Mouse (Mus musculus) forebrain, embryonic 13.5 days (tissue): Measurements from ENCODE around the gene Erbb3. TPM values are rescaled to one million over a fixed set of nuclear protein-coding genes. Genes with fewer than 3 reads are reported as not detected.
A peak's percentile ranks its signal among the peaks of the same experiment; 100 is the strongest.
"Not testable (repeated sequence)": the region's sequence is repeated elsewhere in the genome, so short reads cannot be mapped to it uniquely, and the experiment has no call there.

ENCODE experiments used
- ATAC-seq: fragments of 200-750 bp; cut with Nextera tagmentation; 2 replicates; pipeline ENCODE4 v1.8.0; 2017
- H3K27ac ChIP-seq: fragments of 300-500 bp; sonication (generic); 2 replicates; pipeline ENCODE4 v1.5.1; 2015; ENCODE audit warnings: inconsistent platforms, mild to moderate bottlenecking, moderate library complexity
- H3K27me3 ChIP-seq: fragments of 300-500 bp; sonication (generic); 2 replicates; pipeline ENCODE4 v1.6.1; 2015; ENCODE audit warnings: mild to moderate bottlenecking, inconsistent platforms
- H3K36me3 ChIP-seq: fragments of 300-500 bp; sonication (generic); 2 replicates; pipeline ENCODE4 v1.6.1; 2015; ENCODE audit warnings: mild to moderate bottlenecking, inconsistent platforms; ENCODE audit not compliant: poor library complexity, severe bottlenecking
- H3K4me1 ChIP-seq: fragments of 300-500 bp; sonication (generic); 2 replicates; pipeline ENCODE4 v1.6.1; 2015; ENCODE audit warnings: inconsistent platforms
- H3K4me2 ChIP-seq: fragments of 300-500 bp; sonication (generic); 2 replicates; pipeline ENCODE4 v1.6.1; 2015; ENCODE audit warnings: inconsistent platforms, mild to moderate bottlenecking, moderate library complexity
- H3K4me3 ChIP-seq: fragments of 300-500 bp; sonication (generic); 2 replicates; pipeline ENCODE4 v1.5.1; 2015; ENCODE audit warnings: mild to moderate bottlenecking, inconsistent platforms
- H3K9ac ChIP-seq: fragments of 300-500 bp; sonication (generic); 2 replicates; pipeline ENCODE4 v1.6.1; 2015; ENCODE audit warnings: mild to moderate bottlenecking, inconsistent platforms
- H3K9me3 ChIP-seq: fragments of 300-500 bp; sonication (generic); replicated peaks from 2 replicates; pipeline ENCODE4 v1.6.1; 2016; ENCODE audit warnings: inconsistent platforms
- WGBS: fragments of 180-500 bp; shearing (Covaris S2); methylation state at CpG from one replicate; pipeline ENCODE4 v1.1.7; 2015; 5-methylcytosine and 5-hydroxymethylcytosine counted together
- polyA plus RNA-seq: library from polyadenylated mRNA; unstranded; fragments of >200 nt; fragmentation: Nextera tagmentation; extraction: Ambion mirVana; gene quantifications from 2 replicates; pipeline ENCODE4 v1.2.1, GENCODE M21; 2015

Gene Erbb3
- 0.12 and 0.28 TPM in 2 replicates for polyA plus RNA-seq

GRCm38 (mm10) chr10:128589464-128590192, at the start of gene Erbb3:
Erbb3 (minus strand) TSS chr10:128589652.
- peak within 1 kb of the TSS; percentile 96 for H3K4me2 ChIP-seq
- H3K36me3 ChIP-seq, result no peaks in the 10 kb centered on the region
- H3K9me3 ChIP-seq, result no peaks in the 10 kb centered on the region
- H3K4me3 ChIP-seq, result peak within 1 kb of the TSS; percentile 67
- WGBS, result 0% methylated on average over 37 of the region's 43 CpGs
- H3K9ac ChIP-seq, result peak within 1 kb of the TSS; percentile 66
- peak; percentile 50 for ATAC-seq
- peaks cover 50% of the 10 kb centered on the region for H3K27me3 ChIP-seq
- H3K27ac ChIP-seq, result no peak within 1 kb of the TSS
- H3K4me1 ChIP-seq, result peaks cover 14% of the 10 kb centered on the region

GRCm38 (mm10) chr10:128637011-128637410, 47.6 kb upstream of the Erbb3 start:
- no peak overlapping the region for H3K9ac ChIP-seq
- H3K27ac ChIP-seq, result no peak overlapping the region
- H3K4me3 ChIP-seq, result no peak overlapping the region
- no peaks in the 10 kb centered on the region for H3K9me3 ChIP-seq
- H3K27me3 ChIP-seq, result no peaks in the 10 kb centered on the region
- H3K4me1 ChIP-seq, result no peaks in the 10 kb centered on the region
- 14% methylated on average over 11 of the region's 11 CpGs for WGBS
- H3K36me3 ChIP-seq, result peaks cover 88% of the 10 kb centered on the region
- ATAC-seq, result no peak
- no peak overlapping the region for H3K4me2 ChIP-seq

- ATAC-seq, result no peak
- 52% methylated on average over 6 of the region's 6 CpGs for WGBS
- Histone ChIP-seq H3K36me3 (peaks cover 84% of the 10 kb centered on the region), H3K4me3 (no peak overlapping the region), H3K27me3 (no peaks in the 10 kb centered on the region), H3K9me3 (no peaks in the 10 kb centered on the region), H3K27ac (no peak overlapping the region), H3K4me2 (no peak overlapping the region), H3K4me1 (no peaks in the 10 kb centered on the region), H3K9ac (no peak overlapping the region)
Measured at GRCm38 (mm10) chr10:128636561-128636960, 47.1 kb upstream of the Erbb3 start.

GRCm38 (mm10) chr10:128635697-128636096, 46.2 kb upstream of the Erbb3 start:
- no peaks in the 10 kb centered on the region for H3K27me3 ChIP-seq
- no peak overlapping the region for H3K9ac ChIP-seq
- WGBS, result 94% methylated on average over 13 of the region's 13 CpGs
- no peaks in the 10 kb centered on the region for H3K4me1 ChIP-seq
- H3K36me3 ChIP-seq, result peaks cover 77% of the 10 kb centered on the region
- no peak overlapping the region for H3K27ac ChIP-seq
- H3K4me2 ChIP-seq, result no peak overlapping the region
- H3K9me3 ChIP-seq, result no peaks in the 10 kb centered on the region
- no peak overlapping the region for H3K4me3 ChIP-seq
- no peak for ATAC-seq

- no peaks in the 10 kb centered on the region for H3K27me3 ChIP-seq
- no peak overlapping the region for H3K4me3 ChIP-seq
- no peak for ATAC-seq
- H3K36me3 ChIP-seq, result peaks cover 42% of the 10 kb centered on the region
- WGBS, result 24% methylated on average over 6 of the region's 6 CpGs
- H3K9ac ChIP-seq, result no peak overlapping the region
- no peaks in the 10 kb centered on the region for H3K4me1 ChIP-seq
- no peak overlapping the region for H3K27ac ChIP-seq
- no peak overlapping the region for H3K4me2 ChIP-seq
- no peaks in the 10 kb centered on the region for H3K9me3 ChIP-seq
Measured at GRCm38 (mm10) chr10:128631571-128631970, 42.1 kb upstream of the Erbb3 start.

GRCm38 (mm10) chr10:128630306-128630705, 40.9 kb upstream of the Erbb3 start:
- not testable (repeated sequence) for H3K9ac ChIP-seq, H3K4me1 ChIP-seq, H3K4me3 ChIP-seq, H3K4me2 ChIP-seq, H3K27me3 ChIP-seq, H3K9me3 ChIP-seq, H3K27ac ChIP-seq, ATAC-seq
- peaks cover 31% of the 10 kb centered on the region for H3K36me3 ChIP-seq
- WGBS, result 85% methylated on average over 5 of the region's 5 CpGs

- WGBS, result 79% methylated on average over 2 of the region's 2 CpGs
- Histone ChIP-seq H3K9ac (no peak overlapping the region), H3K36me3 (peaks cover 31% of the 10 kb centered on the region), H3K4me3 (no peak overlapping the region), H3K4me2 (no peak overlapping the region), H3K27me3 (no peaks in the 10 kb centered on the region), H3K27ac (no peak overlapping the region), H3K9me3 (no peaks in the 10 kb centered on the region), H3K4me1 (peaks cover 9% of the 10 kb centered on the region)
- no peak for ATAC-seq
Measured at GRCm38 (mm10) chr10:128629746-128630145, 40.3 kb upstream of the Erbb3 start.

- Histone ChIP-seq H3K27ac (no peak overlapping the region), H3K4me3 (no peak overlapping the region), H3K27me3 (no peaks in the 10 kb centered on the region), H3K9ac (no peak overlapping the region), H3K4me1 (peaks cover 9% of the 10 kb centered on the region), H3K4me2 (no peak overlapping the region), H3K36me3 (peaks cover 31% of the 10 kb centered on the region), H3K9me3 (no peaks in the 10 kb centered on the region)
- 91% methylated on average over 10 of the region's 10 CpGs for WGBS
- ATAC-seq, result no peak; the same call in 1 of the 2 replicates
Measured at GRCm38 (mm10) chr10:128627398-128628317, 38.2 kb upstream of the Erbb3 start.

- Histone ChIP-seq H3K36me3 (peaks cover 34% of the 10 kb centered on the region), H3K27ac (peak within 1 kb of the TSS; percentile 70), H3K9me3 (no peaks in the 10 kb centered on the region), H3K4me3 (peak within 1 kb of the TSS; percentile 92), H3K9ac (peak within 1 kb of the TSS; percentile 94), H3K27me3 (no peaks in the 10 kb centered on the region), H3K4me1 (peaks cover 9% of the 10 kb centered on the region), H3K4me2 (peak within 1 kb of the TSS; percentile 96)
- ATAC-seq, result peak; percentile 98
- under 1% methylated on average over 40 of the region's 40 CpGs for WGBS
Measured at GRCm38 (mm10) chr10:128626311-128627310, 37.2 kb upstream of the Erbb3 start, which contains the start of gene Rps26. Rps26 (minus strand) TSS chr10:128626747.

- Histone ChIP-seq H3K9ac (peak overlapping the region; percentile 94), H3K36me3 (peaks cover 34% of the 10 kb centered on the region), H3K4me3 (peak overlapping the region; percentile 92), H3K4me2 (peak overlapping the region; percentile 96), H3K9me3 (no peaks in the 10 kb centered on the region), H3K4me1 (peaks cover 9% of the 10 kb centered on the region), H3K27me3 (no peaks in the 10 kb centered on the region), H3K27ac (peak overlapping the region; percentile 70; the same call in 1 of the 2 replicates)
- WGBS, result 46% methylated on average over 7 of the region's 7 CpGs
- ATAC-seq, result no peak
Measured at GRCm38 (mm10) chr10:128625287-128625894, 35.9 kb upstream of the Erbb3 start.

GRCm38 (mm10) chr10:128623106-128623613, 33.7 kb upstream of the Erbb3 start:
- not testable (repeated sequence) for H3K9me3 ChIP-seq, H3K27ac ChIP-seq, H3K27me3 ChIP-seq, H3K4me3 ChIP-seq, ATAC-seq, H3K4me1 ChIP-seq, H3K4me2 ChIP-seq, H3K9ac ChIP-seq
- H3K36me3 ChIP-seq, result peaks cover 34% of the 10 kb centered on the region
- WGBS, result 82% methylated on average over 4 of the region's 4 CpGs
